ENCODE assay signal across 13 mouse cellular contexts in genomic region chr11:31641066-31641810, GRCm38 (mm10). TPM values are rescaled to one million over a fixed set of nuclear protein-coding genes. Genes with fewer than 3 reads are reported as not detected.
DNase-seq lines count a peak whose midpoint lies in the region; TF ChIP-seq lines count a peak whose summit lies in the region.
"Had no signal": no experiment of that assay in that cellular context is flagged by ENCODE, and none has a peak within 500 bp of the region (broad histone marks: within the 10 kb centered on the region; RNA-seq: fewer than 3 reads in every experiment).

No protein-coding gene starts in this region.

- TF ChIP-seq RAD21 in CH12.LX (IDR thresholded peaks at IDR 0.05; ENCODE audit: low read depth, low read length), result peak; percentile 11

- no peak overlapping the region for H3K9ac ChIP-seq in CH12.LX (ENCODE audit: insufficient read depth, low read depth)
- H3K9ac ChIP-seq: embryonic facial prominence, embryonic 12.5 days; forebrain, embryonic 13.5 days; lung, embryonic 15.5 days had no signal

- intact Hi-C loops in heart, postnatal 10 days (cut with DNase I), result no loop called here

- 0 out of 2 replicates have a peak, but pooled peaks have one; percentile 7 for TF ChIP-seq CTCF in lung, adult 2 months (IDR thresholded peaks at IDR 0.05; ENCODE audit: insufficient read depth, low read length)
- TF ChIP-seq CTCF in CH12.LX (conservative IDR thresholded peaks at IDR 0.05 in 1 of 2, IDR thresholded peaks at IDR 0.05 in 1 of 2; ENCODE audit: low read depth in 2 of 2, low read length in 2 of 2), result peak; percentile 59 to 69; a peak in 3 of 4 replicates

- H3K4me2 ChIP-seq in CH12.LX (ENCODE audit: insufficient read depth, low read depth, poor library complexity, severe bottlenecking), result no peak overlapping the region
- H3K4me2 ChIP-seq: embryonic facial prominence, embryonic 12.5 days; forebrain, embryonic 13.5 days; lung, embryonic 15.5 days had no signal

- no peaks in the 10 kb centered on the region for H3K79me2 ChIP-seq in CH12.LX (replicated peaks; ENCODE audit: control insufficient read depth, extremely low read depth, insufficient read depth, poor library complexity, severe bottlenecking)

- in situ Hi-C loops in CH12.LX (cut with MboI; ENCODE audit: low pct_ligation_motif_present, low pct_unique_long_range_greater_than_20kb, low sequenced_read_pairs), result no loop called here

- H3K36me3 ChIP-seq in CH12.LX (replicated peaks in 1 of 2; ENCODE audit: control insufficient read depth in 1 of 2, insufficient read depth in 1 of 2, low read length in 1 of 2), result no peaks in the 10 kb centered on the region
- H3K36me3 ChIP-seq: embryonic facial prominence, embryonic 12.5 days; lung, embryonic 15.5 days had no signal

- TF ChIP-seq EP300 in CH12.LX (IDR thresholded peaks at IDR 0.05; ENCODE audit: low read length), result no peak

- no peaks in the 10 kb centered on the region for H3K9me3 ChIP-seq in CH12.LX (replicated peaks; ENCODE audit: low read length)
- H3K9me3 ChIP-seq: embryonic facial prominence, embryonic 12.5 days; forebrain, embryonic 13.5 days; lung, embryonic 15.5 days had no signal

- no peak overlapping the region for H3K27ac ChIP-seq in CH12.LX (ENCODE audit: insufficient read depth, low read depth)
- H3K27ac ChIP-seq: embryonic facial prominence, embryonic 12.5 days; forebrain, embryonic 13.5 days; lung, embryonic 15.5 days had no signal

- peak; percentile 89 for DNase-seq in heart, adult 11 months
- no peak for DNase-seq in heart, postnatal 10 days
- no peak for DNase-seq in lung, adult 2 months
- no peak for DNase-seq in lung, adult 18-20 months
- DNase-seq in CH12.LX (ENCODE audit: extremely low read depth), result peak; percentile 36
- peak; percentile 42 for DNase-seq in adipocyte (ENCODE audit: low spot score)
- no peak for DNase-seq in urinary bladder, postnatal 14 days (ENCODE audit: low spot score)
- no peak for DNase-seq in neural tube, embryonic 10.5 days (ENCODE audit: extremely low spot score, low spot score)
- DNase-seq: gastrocnemius, postnatal 14 days; spleen, adult 18-20 months had no signal

- H3K27me3 ChIP-seq in CH12.LX (replicated peaks), result no peaks in the 10 kb centered on the region
- H3K27me3 ChIP-seq: embryonic facial prominence, embryonic 12.5 days; forebrain, embryonic 13.5 days; lung, embryonic 15.5 days had no signal

- 49% methylated on average over 3 of the region's 3 CpGs for WGBS in lung, adult 2 months

- H3K4me1 ChIP-seq in lung, adult 2 months (ENCODE audit: control insufficient read depth, insufficient read depth, low read length), result no peaks in the 10 kb centered on the region
- peaks cover 4 to 13% of the 10 kb centered on the region in 2 experiments; a peak in 3 of 4 replicates for H3K4me1 ChIP-seq in CH12.LX (ENCODE audit: control insufficient read depth in 1 of 2, insufficient read depth in 2 of 2)
- H3K4me1 ChIP-seq: embryonic facial prominence, embryonic 12.5 days; forebrain, embryonic 13.5 days; lung, embryonic 15.5 days had no signal

- no peak for TF ChIP-seq POLR2A in lung, adult 2 months (IDR thresholded peaks at IDR 0.05; ENCODE audit: borderline replicate concordance, extremely low read depth, low read depth, low read length)
- TF ChIP-seq POLR2A in CH12.LX (IDR thresholded peaks at IDR 0.05; ENCODE audit: low read depth, low read length), result no peak

- dilution Hi-C loops in CH12.LX (cut with MboI; ENCODE audit: extremely low pct_ligation_motif_present, extremely low pct_unique_long_range_greater_than_20kb, low sequenced_read_pairs), result no loop called here

- no peak overlapping the region for H3K4me3 ChIP-seq in lung, adult 2 months (replicated peaks; ENCODE audit: extremely low read depth, low read depth, low read length)
- no peak overlapping the region for H3K4me3 ChIP-seq in CH12.LX (replicated peaks in 1 of 3; ENCODE audit: low read depth in 2 of 3, low read length in 2 of 3, poor library complexity in 1 of 3)
- H3K4me3 ChIP-seq: embryonic facial prominence, embryonic 12.5 days; forebrain, embryonic 13.5 days; lung, embryonic 15.5 days had no signal

TF ChIP-seq in CH12.LX, 34 proteins besides CTCF, POLR2A, EP300 and RAD21:
- TF ChIP-seq SMC3 (IDR thresholded peaks at IDR 0.05; ENCODE audit: low read depth, low read length) (peak; percentile 51), MEF2A (IDR thresholded peaks at IDR 0.05; ENCODE audit: borderline replicate concordance, low read depth, low read length) (no peak)

RNA-seq across cellular contexts. Expression of gene Bod1, which starts 30.4 kb away (rescaled TPM):
- 100 to 1,000 TPM in 1 of 2 experiments, 10 to 100 TPM in 1; 87.3 to 101 TPM for total RNA-seq in heart, postnatal 10 days (2021)
- 35.6 and 57.4 TPM in 2 replicates for polyA plus RNA-seq in lung, adult 2 months (2012; rRNA removed)
- total RNA-seq in CH12.LX (2012; rRNA removed) (33.2 and 36.8 TPM in 2 replicates), CH12.LX (2014; rRNA removed) (35.8 and 38.2 TPM in 2 replicates)
- polyA plus RNA-seq in CH12.LX (2012; ENCODE audit: insufficient read length, low read depth), result 32.6 and 37.2 TPM in 2 replicates

Comparison
In these comparisons a context has a peak if more than half of its experiments do, and no peak if none do; other contexts are left out.
1. DNase-seq: peak in heart, adult 11 months (single experiment), CH12.LX (single experiment) and adipocyte (single experiment); none in heart, postnatal 10 days (0 of 2), lung, adult 2 months (single experiment), lung, adult 18-20 months (0 of 2), urinary bladder, postnatal 14 days (single experiment) and neural tube, embryonic 10.5 days (single experiment).